Mouse (Mus musculus) liver, embryonic 14.5 days (tissue): ENCODE measurements around the gene Tpi1. TPM values are rescaled to one million over a fixed set of nuclear protein-coding genes. Genes with fewer than 3 reads are reported as not detected.
"Not testable (repeated sequence)": the region's sequence is repeated elsewhere in the genome, so short reads cannot be mapped to it uniquely, and the experiment has no call there.

Experiments
- ATAC-seq: fragments of 200-750 bp; cut with Nextera tagmentation; 2 replicates; pipeline ENCODE4 v1.8.0; 2017; ENCODE audit warnings: moderate number of reproducible peaks, mild to moderate bottlenecking, moderate library complexity; ENCODE audit not compliant: insufficient read depth
- DNase-seq, 3 experiments: peaks; one replicate each; pipeline ENCODE4 v3.0.0-alpha.2; 2012 to 2013; ENCODE audit warnings: low read depth in 3 of 3, low spot score in 3 of 3
- H3K27ac ChIP-seq: fragments of 300-500 bp; sonication (generic); 2 replicates; pipeline ENCODE4 v1.5.1; 2014; ENCODE audit warnings: moderate library complexity, mild to moderate bottlenecking, control low read depth, inconsistent platforms
- H3K27me3 ChIP-seq: fragments of 300-500 bp; sonication (generic); 2 replicates; pipeline ENCODE4 v1.6.1; 2014; ENCODE audit warnings: mild to moderate bottlenecking, low read length, moderate library complexity; ENCODE audit not compliant: control insufficient read depth, insufficient read depth
- H3K36me3 ChIP-seq: fragments of 300-500 bp; sonication (generic); replicated peaks from 2 replicates; pipeline ENCODE4 v1.6.1; 2014; ENCODE audit warnings: low read depth; ENCODE audit not compliant: control insufficient read depth, insufficient read depth
- H3K4me1 ChIP-seq, 2 experiments: fragments of 200-500 bp in 1 of 2; fragments of 300-500 bp in 1 of 2; sonication (generic) in 1 of 2; replicated peaks; 2 replicates each; pipeline ENCODE4 v1.6.1; 2012 to 2014; ENCODE audit warnings: antibody characterized with exemption in 1 of 2, inconsistent platforms in 1 of 2, low read length in 1 of 2; ENCODE audit not compliant: control insufficient read depth in 2 of 2, insufficient read depth in 2 of 2
- H3K4me2 ChIP-seq: fragments of 300-500 bp; sonication (generic); 2 replicates; pipeline ENCODE4 v1.6.1; 2014; ENCODE audit warnings: low read depth, mild to moderate bottlenecking, control low read depth, moderate library complexity
- H3K4me3 ChIP-seq, 2 experiments: fragments of 200-500 bp in 1 of 2; fragments of 300-500 bp in 1 of 2; sonication (generic) in 1 of 2; 2 replicates each; pipeline ENCODE4 v1.5.1; 2012 to 2014; ENCODE audit warnings: low read depth in 2 of 2, low read length in 2 of 2, mild to moderate bottlenecking in 2 of 2, control low read depth in 1 of 2, inconsistent platforms in 1 of 2, moderate library complexity in 1 of 2; ENCODE audit not compliant: insufficient read depth in 1 of 2
- H3K9ac ChIP-seq: fragments of 300-500 bp; sonication (generic); replicated peaks from 2 replicates; pipeline ENCODE4 v1.6.1; 2014; ENCODE audit warnings: mild to moderate bottlenecking, control low read depth, moderate library complexity
- H3K9me3 ChIP-seq: fragments of 300-500 bp; sonication (generic); 2 replicates; pipeline ENCODE4 v1.6.1; 2016; ENCODE audit warnings: low read length, mixed read lengths; ENCODE audit not compliant: control insufficient read depth
- CTCF ChIP-seq: IDR thresholded peaks from 2 replicates; pipeline ENCODE4 v1.5.1; 2016; ENCODE audit warnings: antibody characterized with exemption, low read depth, control low read depth
- EP300 ChIP-seq: IDR thresholded peaks from 2 replicates; pipeline ENCODE4 v1.6.1; 2016; ENCODE audit warnings: antibody characterized with exemption, low read depth
- WGBS: fragments of 180-500 bp; shearing (Covaris S2); extraction: QIAGEN DNeasy Blood & Tissue Kit; methylation state at CpG from one replicate; pipeline ENCODE4 v1.1.7; 2014; ENCODE audit not compliant: insufficient replicate concordance; 5-methylcytosine and 5-hydroxymethylcytosine counted together
- polyA plus RNA-seq, 2 experiments: library from polyadenylated mRNA; depleted of rRNA in 1 of 2; stranded (reverse) in 1 of 2; unstranded in 1 of 2; fragments of >200 nt; fragmentation: Nextera tagmentation in 1 of 2; extraction: Ambion mirVana in 1 of 2; gene quantifications; 2 replicates each; pipeline versions ENCODE4 v1.2.1 to v1.2.3; 2012 to 2014

The Tpi1 gene
- polyA plus RNA-seq, 2 experiments = 292 to 420 TPM

- peak overlapping the region in 1 of 2 experiments; percentile 81; a peak in 2 of 4 replicates for H3K4me3 ChIP-seq
- no peak for ATAC-seq
Observed at GRCm38 (mm10) chr6:124831649-124832048, 17.6 kb upstream of the Tpi1 start.

GRCm38 (mm10) chr6:124831199-124831598, 17.1 kb upstream of the Tpi1 start:
- Histone ChIP-seq H3K36me3 (peaks cover 37% of the 10 kb centered on the region), H3K4me3 (peak overlapping the region; percentile 53 to 81), H3K4me2 (peak overlapping the region; percentile 82), H3K9ac (peak overlapping the region; percentile 93)
- not testable (repeated sequence) for DNase-seq, H3K9me3 ChIP-seq, H3K27me3 ChIP-seq, ATAC-seq, H3K27ac ChIP-seq, H3K4me1 ChIP-seq
- 87% methylated on average over 4 of the region's 4 CpGs for WGBS

More at GRCm38 (mm10) chr6:124831649-124832048, 17.6 kb upstream of the Tpi1 start:
- no peaks in the 10 kb centered on the region for H3K27me3 ChIP-seq
- peaks cover 6 to 9% of the 10 kb centered on the region in 2 experiments; a peak in 3 of 4 replicates for H3K4me1 ChIP-seq
- H3K36me3 ChIP-seq = peaks cover 37% of the 10 kb centered on the region
- TF ChIP-seq EP300 = no peak
- TF ChIP-seq CTCF = no peak
- no peaks in the 10 kb centered on the region for H3K9me3 ChIP-seq
- WGBS = 89% methylated on average over 8 of the region's 8 CpGs
- no peak overlapping the region for H3K27ac ChIP-seq
- H3K9ac ChIP-seq = no peak overlapping the region; the same call in 1 of the 2 replicates
- H3K4me2 ChIP-seq = peak overlapping the region; percentile 82
- no peak for DNase-seq

DNA sequence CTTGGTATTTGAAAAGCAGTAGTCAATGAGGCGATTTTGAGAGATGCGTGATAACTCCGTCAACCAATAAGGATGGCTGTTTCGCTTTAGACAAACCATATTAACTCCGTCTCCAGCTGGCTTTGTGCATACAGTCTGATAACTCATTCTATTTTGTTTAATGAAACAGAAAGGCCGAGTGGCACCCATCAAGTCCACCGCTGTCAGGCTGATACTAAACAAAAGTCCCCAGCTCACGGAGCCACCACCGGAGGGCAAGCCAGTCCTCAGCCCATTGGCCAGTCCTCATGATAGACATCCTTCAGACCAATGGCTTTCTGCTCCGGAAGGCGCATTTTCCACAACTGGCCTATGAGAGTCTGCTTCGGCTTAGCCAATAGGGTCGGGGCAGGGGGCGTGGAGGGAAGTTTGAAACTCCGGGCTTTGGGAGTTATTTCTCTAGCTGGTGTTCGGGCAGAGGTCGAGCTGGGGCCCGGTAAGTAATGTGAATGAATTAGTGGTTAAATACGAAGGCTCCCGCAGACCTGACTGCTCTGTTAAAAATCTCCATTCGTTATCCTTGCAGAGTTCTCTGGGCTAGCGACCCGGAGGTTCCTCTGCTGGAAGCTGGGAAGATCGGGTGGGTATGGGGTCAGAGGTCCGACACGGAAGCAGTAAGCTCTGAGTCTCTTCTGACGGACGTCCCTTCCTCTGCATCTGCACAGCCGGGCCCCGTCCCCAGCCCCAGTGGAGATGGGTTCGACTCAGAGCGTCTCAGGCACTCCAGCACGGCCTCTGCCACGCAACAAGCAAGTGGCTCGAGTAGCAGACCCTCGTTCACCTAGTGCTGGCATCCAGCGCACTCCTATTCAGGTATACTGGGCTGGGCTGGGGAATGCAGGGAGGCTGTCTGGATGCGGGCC, 16.0 kb upstream of the Tpi1 start:
- under 1% methylated on average over 38 of the region's 38 CpGs for WGBS
- DNase-seq = peak; percentile 96 to 98 (median 97)
- peaks cover 40% of the 10 kb centered on the region for H3K36me3 ChIP-seq
- peak overlapping the region; percentile 93 for H3K9ac ChIP-seq
- H3K27me3 ChIP-seq = no peaks in the 10 kb centered on the region
- peaks cover 6 to 9% of the 10 kb centered on the region in 2 experiments; a peak in 3 of 4 replicates for H3K4me1 ChIP-seq
- H3K4me2 ChIP-seq = peak overlapping the region; percentile 82
- H3K27ac ChIP-seq = peak overlapping the region; percentile 84
- peak; percentile 36 for TF ChIP-seq CTCF
- TF ChIP-seq EP300 = no peak
- no peaks in the 10 kb centered on the region for H3K9me3 ChIP-seq
- ATAC-seq = peak; percentile 77
- peak overlapping the region; percentile 81 to 87 for H3K4me3 ChIP-seq

- peak within 1 kb of the TSS; percentile 84 for H3K27ac ChIP-seq
- ATAC-seq = peak; percentile 86
- WGBS = under 1% methylated on average over 55 of the region's 55 CpGs
- H3K36me3 ChIP-seq = peaks cover 38% of the 10 kb centered on the region
- peak within 1 kb of the TSS; percentile 93 for H3K9ac ChIP-seq
- peaks cover 6 to 9% of the 10 kb centered on the region in 2 experiments; a peak in 3 of 4 replicates for H3K4me1 ChIP-seq
- DNase-seq = peak; percentile 99 to 100 (median 99)
- H3K4me3 ChIP-seq = peak within 1 kb of the TSS; percentile 81 to 87
- no peak for TF ChIP-seq EP300
- TF ChIP-seq CTCF = peak; percentile 20
- H3K27me3 ChIP-seq = no peaks in the 10 kb centered on the region
- H3K9me3 ChIP-seq = no peaks in the 10 kb centered on the region
- H3K4me2 ChIP-seq = peak within 1 kb of the TSS; percentile 98
Observed at GRCm38 (mm10) chr6:124828868-124829798, 15.0 kb upstream of the Tpi1 start, which contains the start of the genes Usp5 and Cdca3. Usp5 (minus strand) TSS chr6:124829484. Cdca3 (plus strand) TSS chr6:124829547.
